Mouse (Mus musculus) kidney, adult 2 months (tissue): Measurements from ENCODE around the gene Gm13278.
"Not testable (repeated sequence)": the region's sequence is repeated elsewhere in the genome, so short reads cannot be mapped to it uniquely, and the experiment has no call there.

Source experiments
- CTCF ChIP-seq: fragments of 200-500 bp; conservative IDR thresholded peaks from 2 replicates; pipeline ENCODE4 v1.5.1; 2011; ENCODE audit warnings: low read depth, mild to moderate bottlenecking, control low read depth, low read length, moderate library complexity, mixed read lengths; ENCODE audit not compliant: insufficient read depth, insufficient read length
- POLR2A ChIP-seq: fragments of 200-500 bp; IDR thresholded peaks from one replicate; pipeline ENCODE4 v1.6.1; 2011; ENCODE audit warnings: low read depth, low read length, control low read depth

GRCm38 (mm10) chr4:88827116-88827515 is 35.8 kb downstream of the Gm13278 start, which contains the start of gene Ifna6:
- TF ChIP-seq CTCF, POLR2A: not testable (repeated sequence)
